Mouse (Mus musculus): Measurements from ENCODE around the gene Foxp1. TPM values are rescaled to one million over a fixed set of nuclear protein-coding genes. Genes with fewer than 3 reads are reported as not detected.

The Foxp1 gene
- polyA plus RNA-seq, 1 experiment, result 129 TPM

- no peaks in the 10 kb centered on the region for H3K27me3 ChIP-seq (ENCODE audit: control insufficient read depth, insufficient read depth, low read length)
- H3K36me3 ChIP-seq (ENCODE audit: control insufficient read depth, insufficient read depth, low read length), result no peaks in the 10 kb centered on the region
- DNase-seq, result no peak
- TF ChIP-seq POLR2A (IDR thresholded peaks at IDR 0.05; ENCODE audit: control insufficient read depth, extremely low read depth, insufficient read depth, low read length, poor library complexity) (no peak), CTCF (IDR thresholded peaks at IDR 0.05; ENCODE audit: borderline replicate concordance, control insufficient read depth, extremely low read depth, insufficient read depth, low read length, poor library complexity) (no peak)
- WGBS, result 87% methylated on average over 11 of the region's 11 CpGs
- no peak overlapping the region for H3K27ac ChIP-seq (ENCODE audit: control insufficient read depth, insufficient read depth, low read length)
- H3K4me1 ChIP-seq (replicated peaks; ENCODE audit: control insufficient read depth, insufficient read depth, low read length), result 0 out of 2 replicates have a peak, but pooled peaks cover 5% of the 10 kb centered on the region
- H3K4me3 ChIP-seq (ENCODE audit: control insufficient read depth, insufficient read depth, low read length), result no peak overlapping the region
These were observed 321.9 kb downstream of the Foxp1 start for GRCm38 (mm10) chr6:99200656-99201055.

- H3K27me3 ChIP-seq (ENCODE audit: control insufficient read depth, insufficient read depth, low read length), result no peaks in the 10 kb centered on the region
- H3K36me3 ChIP-seq (ENCODE audit: control insufficient read depth, insufficient read depth, low read length), result no peaks in the 10 kb centered on the region
- WGBS, result 93% methylated on average over 4 of the region's 4 CpGs
- no peak for TF ChIP-seq CTCF (IDR thresholded peaks at IDR 0.05; ENCODE audit: borderline replicate concordance, control insufficient read depth, extremely low read depth, insufficient read depth, low read length, poor library complexity)
- no peak for TF ChIP-seq POLR2A (IDR thresholded peaks at IDR 0.05; ENCODE audit: control insufficient read depth, extremely low read depth, insufficient read depth, low read length, poor library complexity)
- H3K27ac ChIP-seq (ENCODE audit: control insufficient read depth, insufficient read depth, low read length), result no peak overlapping the region
- DNase-seq, result no peak
- 0 out of 2 replicates have a peak, but pooled peaks cover 5% of the 10 kb centered on the region for H3K4me1 ChIP-seq (replicated peaks; ENCODE audit: control insufficient read depth, insufficient read depth, low read length)
- H3K4me3 ChIP-seq (ENCODE audit: control insufficient read depth, insufficient read depth, low read length), result no peak overlapping the region
These were observed 323.2 kb downstream of the Foxp1 start for GRCm38 (mm10) chr6:99199277-99199676.

GRCm38 (mm10) chr6:99193697-99194096 lies 328.8 kb downstream of the Foxp1 start:
- TF ChIP-seq POLR2A (IDR thresholded peaks at IDR 0.05; ENCODE audit: control insufficient read depth, extremely low read depth, insufficient read depth, low read length, poor library complexity) (no peak), CTCF (IDR thresholded peaks at IDR 0.05; ENCODE audit: borderline replicate concordance, control insufficient read depth, extremely low read depth, insufficient read depth, low read length, poor library complexity) (no peak)
- Histone ChIP-seq H3K36me3 (ENCODE audit: control insufficient read depth, insufficient read depth, low read length) (no peaks in the 10 kb centered on the region), H3K4me3 (ENCODE audit: control insufficient read depth, insufficient read depth, low read length) (no peak overlapping the region), H3K27me3 (ENCODE audit: control insufficient read depth, insufficient read depth, low read length) (no peaks in the 10 kb centered on the region), H3K27ac (ENCODE audit: control insufficient read depth, insufficient read depth, low read length) (no peak overlapping the region), H3K4me1 (replicated peaks; ENCODE audit: control insufficient read depth, insufficient read depth, low read length) (0 out of 2 replicates have a peak, but pooled peaks cover under 1% of the 10 kb centered on the region)
- no peak for DNase-seq
- 81% methylated on average over 8 of the region's 8 CpGs for WGBS

GRCm38 (mm10) chr6:99191636-99192137 lies 330.8 kb downstream of the Foxp1 start:
- no peak for DNase-seq
- TF ChIP-seq CTCF (IDR thresholded peaks at IDR 0.05; ENCODE audit: borderline replicate concordance, control insufficient read depth, extremely low read depth, insufficient read depth, low read length, poor library complexity), result no peak
- no peak for TF ChIP-seq POLR2A (IDR thresholded peaks at IDR 0.05; ENCODE audit: control insufficient read depth, extremely low read depth, insufficient read depth, low read length, poor library complexity)
- no peaks in the 10 kb centered on the region for H3K36me3 ChIP-seq (ENCODE audit: control insufficient read depth, insufficient read depth, low read length)
- 94% methylated on average over 8 of the region's 8 CpGs for WGBS
- no peak overlapping the region for H3K27ac ChIP-seq (ENCODE audit: control insufficient read depth, insufficient read depth, low read length)
- H3K27me3 ChIP-seq (ENCODE audit: control insufficient read depth, insufficient read depth, low read length), result no peaks in the 10 kb centered on the region
- no peak overlapping the region for H3K4me3 ChIP-seq (ENCODE audit: control insufficient read depth, insufficient read depth, low read length)
- peaks cover 5% of the 10 kb centered on the region; the same call in 1 of the 2 replicates for H3K4me1 ChIP-seq (replicated peaks; ENCODE audit: control insufficient read depth, insufficient read depth, low read length)

GRCm38 (mm10) chr6:99191041-99191635 lies 331.4 kb downstream of the Foxp1 start:
- H3K27me3 ChIP-seq (ENCODE audit: control insufficient read depth, insufficient read depth, low read length), result no peaks in the 10 kb centered on the region
- no peak overlapping the region for H3K4me3 ChIP-seq (ENCODE audit: control insufficient read depth, insufficient read depth, low read length)
- peaks cover 5% of the 10 kb centered on the region; the same call in 1 of the 2 replicates for H3K4me1 ChIP-seq (replicated peaks; ENCODE audit: control insufficient read depth, insufficient read depth, low read length)
- no peak overlapping the region for H3K27ac ChIP-seq (ENCODE audit: control insufficient read depth, insufficient read depth, low read length)
- WGBS, result 89% methylated on average over 12 of the region's 12 CpGs
- no peak for DNase-seq
- H3K36me3 ChIP-seq (ENCODE audit: control insufficient read depth, insufficient read depth, low read length), result no peaks in the 10 kb centered on the region
- TF ChIP-seq POLR2A (IDR thresholded peaks at IDR 0.05; ENCODE audit: control insufficient read depth, extremely low read depth, insufficient read depth, low read length, poor library complexity) (no peak), CTCF (IDR thresholded peaks at IDR 0.05; ENCODE audit: borderline replicate concordance, control insufficient read depth, extremely low read depth, insufficient read depth, low read length, poor library complexity) (no peak)

GRCm38 (mm10) chr6:99189967-99190366 lies 332.6 kb downstream of the Foxp1 start:
- Histone ChIP-seq H3K36me3 (ENCODE audit: control insufficient read depth, insufficient read depth, low read length) (no peaks in the 10 kb centered on the region), H3K4me3 (ENCODE audit: control insufficient read depth, insufficient read depth, low read length) (no peak overlapping the region), H3K27me3 (ENCODE audit: control insufficient read depth, insufficient read depth, low read length) (no peaks in the 10 kb centered on the region), H3K4me1 (replicated peaks; ENCODE audit: control insufficient read depth, insufficient read depth, low read length) (peaks cover 5% of the 10 kb centered on the region; the same call in 1 of the 2 replicates), H3K27ac (ENCODE audit: control insufficient read depth, insufficient read depth, low read length) (no peak overlapping the region)
- 93% methylated on average over 8 of the region's 8 CpGs for WGBS
- no peak for DNase-seq
- TF ChIP-seq CTCF (IDR thresholded peaks at IDR 0.05; ENCODE audit: borderline replicate concordance, control insufficient read depth, extremely low read depth, insufficient read depth, low read length, poor library complexity), result no peak
- no peak for TF ChIP-seq POLR2A (IDR thresholded peaks at IDR 0.05; ENCODE audit: control insufficient read depth, extremely low read depth, insufficient read depth, low read length, poor library complexity)
